Mouse (Mus musculus) lung, adult 2 months (tissue): ENCODE results near the gene Gdi2.

ENCODE experiments used
- CTCF ChIP-seq: fragments of 200-500 bp; IDR thresholded peaks from 2 replicates; pipeline ENCODE4 v1.5.1; 2011; ENCODE audit warnings: mild to moderate bottlenecking, low read length, control low read depth; ENCODE audit not compliant: insufficient read depth
- POLR2A ChIP-seq: fragments of 200-500 bp; IDR thresholded peaks from 2 replicates; pipeline ENCODE4 v1.6.1; 2011; ENCODE audit warnings: low read depth, mild to moderate bottlenecking, control low read depth, low read length, borderline replicate concordance; ENCODE audit errors: extremely low read depth

GRCm38 (mm10) chr13:3523459-3523858, 14.4 kb upstream of the Gdi2 start:
- TF ChIP-seq CTCF (no peak), POLR2A (no peak)
